Mouse (Mus musculus): ENCODE results near the gene Rbm43. TPM values are rescaled to one million over a fixed set of nuclear protein-coding genes. Genes with fewer than 3 reads are reported as not detected.
"Not testable (repeated sequence)": the region's sequence is repeated elsewhere in the genome, so short reads cannot be mapped to it uniquely, and the experiment has no call there.

Gene Rbm43
- total RNA-seq, 2 experiments from 2014 or later = 27.7 to 55.0 TPM

- ATAC-seq (replicated peaks; ENCODE audit: poor library complexity) = peak; percentile 95
Measured at GRCm38 (mm10) chr2:51914944-51915680, 19.9 kb downstream of the Rbm43 start.

- ATAC-seq (replicated peaks; ENCODE audit: poor library complexity) = no peak
Measured at GRCm38 (mm10) chr2:51914532-51914931, 20.4 kb downstream of the Rbm43 start.

DNA sequence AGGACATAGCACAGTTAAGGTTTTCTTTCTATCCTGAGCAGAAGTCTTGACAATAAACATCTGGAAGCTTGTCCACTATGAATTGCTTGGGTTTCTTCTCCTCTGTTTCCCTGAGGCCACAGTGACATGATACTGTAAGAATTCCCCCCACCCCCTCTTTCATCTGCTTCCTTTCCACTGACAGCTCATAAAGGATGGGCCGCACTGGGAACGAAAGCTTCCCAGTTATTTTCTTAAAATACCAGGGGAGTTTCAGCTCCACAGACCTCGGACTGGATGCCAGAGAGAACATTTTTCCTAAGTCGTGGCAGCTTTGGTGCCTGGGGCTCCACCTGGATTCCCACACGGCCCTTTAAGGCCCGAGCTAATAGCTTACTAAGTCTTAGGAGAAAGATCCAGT lies 22.2 kb downstream of the Rbm43 start:
- ATAC-seq (replicated peaks; ENCODE audit: poor library complexity) = no peak

GRCm38 (mm10) chr2:51911864-51912263 lies 23.1 kb downstream of the Rbm43 start:
- ATAC-seq (replicated peaks; ENCODE audit: poor library complexity) = no peak

GRCm38 (mm10) chr2:51907538-51908110 lies 27.3 kb downstream of the Rbm43 start:
- ATAC-seq (replicated peaks; ENCODE audit: poor library complexity) = peak; percentile 31; the same call in 1 of the 2 replicates

DNA sequence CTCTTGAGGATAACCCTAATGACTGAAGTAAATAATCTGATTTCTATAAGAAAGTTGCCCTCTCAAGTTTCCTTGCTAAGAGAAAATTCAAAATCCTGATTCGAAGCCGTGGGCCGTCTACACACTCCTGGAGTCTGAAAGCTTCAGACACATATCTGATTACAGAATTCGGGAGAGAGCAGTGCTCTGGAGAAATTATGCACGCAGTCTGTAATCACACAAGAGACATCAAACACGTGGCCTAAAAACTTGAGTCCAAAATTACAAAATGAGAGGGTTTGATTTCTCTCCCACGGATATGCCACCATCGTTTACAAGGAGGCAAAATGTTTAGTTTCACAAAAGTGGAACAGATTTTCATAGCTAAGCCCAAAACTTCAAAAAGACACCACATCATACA lies 29.3 kb downstream of the Rbm43 start:
- no peak for ATAC-seq (replicated peaks; ENCODE audit: poor library complexity)

DNA sequence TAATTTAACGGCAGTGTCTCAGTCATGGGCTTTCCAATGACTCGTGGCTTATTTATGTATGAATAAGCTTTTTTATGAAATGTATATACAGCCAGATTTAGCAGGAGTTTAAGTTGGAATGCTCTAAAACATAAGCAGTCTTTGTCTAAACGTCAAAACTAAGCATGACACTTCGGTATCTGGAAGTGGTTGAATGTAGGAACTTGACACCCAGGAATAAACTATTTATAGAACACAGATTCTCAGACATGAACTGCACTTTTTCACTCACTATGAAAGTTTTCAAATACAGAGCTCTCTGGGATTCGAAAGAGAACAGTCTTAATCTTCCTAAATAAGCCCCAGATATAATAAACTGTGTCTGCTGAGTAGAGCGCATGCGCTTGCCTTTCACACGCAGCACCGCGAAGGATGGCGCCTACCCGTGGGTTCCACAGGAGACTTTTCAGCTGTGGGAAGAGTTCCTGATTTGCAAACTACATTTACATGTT lies 42.5 kb downstream of the Rbm43 start:
- ATAC-seq (replicated peaks; ENCODE audit: poor library complexity) = no peak

DNA sequence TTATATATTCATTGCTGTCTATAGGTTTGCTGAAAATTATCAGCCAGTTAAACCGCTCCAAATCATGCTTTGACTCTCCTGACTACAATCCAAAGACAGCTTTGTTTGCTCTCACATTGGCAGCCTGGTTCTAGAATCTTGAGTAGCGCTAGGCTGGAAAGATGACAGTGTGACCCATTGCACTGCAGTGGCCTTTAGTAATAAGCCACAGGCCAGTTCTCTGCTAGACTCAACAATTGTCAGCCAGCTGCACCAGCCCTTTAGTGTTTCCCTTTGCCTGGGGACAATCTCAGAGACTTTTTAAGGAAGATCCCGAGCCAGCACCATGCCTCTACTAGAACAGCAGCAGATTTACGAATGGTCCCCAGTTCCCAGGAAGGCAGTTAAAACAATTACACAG lies 44.0 kb downstream of the Rbm43 start:
- no peak for ATAC-seq (replicated peaks; ENCODE audit: poor library complexity)

- ATAC-seq (replicated peaks; ENCODE audit: poor library complexity) = not testable (repeated sequence)
Measured at GRCm38 (mm10) chr2:51890139-51890538, 44.8 kb downstream of the Rbm43 start.

- ATAC-seq (replicated peaks; ENCODE audit: poor library complexity) = no peak
Measured at GRCm38 (mm10) chr2:51880143-51880542, 54.8 kb downstream of the Rbm43 start.

Other genes with a start within 250 kb of the Rbm43 start
- 27.5 and 42.5 TPM in 2 replicates for gene Nmi, start 38.3 kb upstream of the Rbm43 start, total RNA-seq (2015)
- 57.6 and 67.8 TPM in 2 replicates for gene Nmi, start 38.3 kb upstream of the Rbm43 start, total RNA-seq (2017)
- gene Tnfaip6, start 102.8 kb upstream of the Rbm43 start, total RNA-seq (2015) = 0.66 and 0.81 TPM in 2 replicates
- 1.1 TPM in 1 of 2 replicates, not detected in the other for gene Tnfaip6, start 102.8 kb upstream of the Rbm43 start, total RNA-seq (2017)
- 90.3 and 126 TPM in 2 replicates for gene Rif1, start 137.7 kb upstream of the Rbm43 start, total RNA-seq (2015)
- 79.4 and 107 TPM in 2 replicates for gene Rif1, start 137.7 kb upstream of the Rbm43 start, total RNA-seq (2017)

Measured in megakaryocyte progenitor cell, adult 5-6 weeks (primary cell).